Mouse (Mus musculus) G1E (cell line): Measurements from ENCODE around the gene Hs3st2.

Source experiments
- CTCF ChIP-seq: IDR thresholded peaks from 2 replicates; pipeline ENCODE4 v1.5.1; 2012; ENCODE audit warnings: low read depth, low read length, inconsistent platforms, mixed read lengths
- GATA1 ChIP-seq: IDR thresholded peaks from 2 replicates; pipeline ENCODE4 v1.6.1; 2012; ENCODE audit warnings: borderline replicate concordance, low read length, inconsistent platforms, mixed read lengths
- TAL1 ChIP-seq: conservative IDR thresholded peaks from 2 replicates; pipeline ENCODE4 v1.6.1; 2012; ENCODE audit warnings: low read depth, low read length, inconsistent platforms, mixed read lengths

- TF ChIP-seq CTCF (no peak), TAL1 (no peak), GATA1 (no peak)
Observed at GRCm38 (mm10) chr7:121487291-121487690, 95.6 kb downstream of the Hs3st2 start.
